Mouse (Mus musculus) MEL (cell line): ENCODE measurements around the gene Lrrc39. TPM values are rescaled to one million over a fixed set of nuclear protein-coding genes. Genes with fewer than 3 reads are reported as not detected.

ENCODE experiments used
- DNase-seq: peaks from one replicate; pipeline ENCODE4 v3.0.0; 2011; ENCODE audit warnings: low read depth, low spot score
- H3K27ac ChIP-seq: 2 replicates; pipeline ENCODE4 v1.5.1; 2012; ENCODE audit warnings: low read depth, mild to moderate bottlenecking, control low read depth, low read length, moderate library complexity; ENCODE audit not compliant: control insufficient read depth
- H3K27me3 ChIP-seq, 2 experiments: fragments of 150-350 bp in 1 of 2; sonication (generic) in 1 of 2; 2 replicates each; pipeline ENCODE4 v1.6.1; 2012; ENCODE audit warnings: low read length in 2 of 2, mild to moderate bottlenecking in 2 of 2, improper control_type of control experiment in 1 of 2, moderate library complexity in 1 of 2; ENCODE audit not compliant: insufficient read depth in 2 of 2, control insufficient read depth in 1 of 2
- H3K36me3 ChIP-seq, 2 experiments: 2 replicates each; pipeline ENCODE4 v1.6.1; 2012 to 2014; ENCODE audit warnings: low read length in 2 of 2, improper control_type of control experiment in 1 of 2, inconsistent platforms in 1 of 2, mild to moderate bottlenecking in 1 of 2; ENCODE audit not compliant: insufficient read depth in 2 of 2, control insufficient read depth in 1 of 2
- H3K4me1 ChIP-seq, 2 experiments: fragments of 150-350 bp in 1 of 2; sonication (generic) in 1 of 2; 2 replicates each; pipeline ENCODE4 v1.6.1; 2012; ENCODE audit warnings: low read length in 2 of 2, improper control_type of control experiment in 1 of 2, mild to moderate bottlenecking in 1 of 2; ENCODE audit not compliant: insufficient read depth in 2 of 2, control insufficient read depth in 1 of 2
- H3K4me3 ChIP-seq, 2 experiments: fragments of 150-350 bp in 1 of 2; sonication (generic) in 1 of 2; 2 replicates each; pipeline ENCODE4 v1.5.1; 2012; ENCODE audit warnings: low read depth in 2 of 2, low read length in 2 of 2, mild to moderate bottlenecking in 2 of 2, moderate library complexity in 2 of 2, control low read depth in 1 of 2, improper control_type of control experiment in 1 of 2; ENCODE audit not compliant: control insufficient read depth in 1 of 2, insufficient read depth in 1 of 2
- H3K79me2 ChIP-seq: 2 replicates; pipeline ENCODE4 v1.6.1; 2012; ENCODE audit warnings: mild to moderate bottlenecking, low read length, moderate library complexity; ENCODE audit not compliant: control insufficient read depth, poor library complexity, insufficient read depth
- H3K9ac ChIP-seq: 2 replicates; pipeline ENCODE4 v1.6.1; 2012; ENCODE audit warnings: low read depth, mild to moderate bottlenecking, control low read depth, low read length, moderate library complexity; ENCODE audit not compliant: control insufficient read depth, poor library complexity, severe bottlenecking
- H3K9me3 ChIP-seq: fragments of 150-350 bp; sonication (generic); replicated peaks from 2 replicates; pipeline ENCODE4 v1.6.1; 2012; ENCODE audit warnings: mild to moderate bottlenecking, low read length, improper control_type of control experiment, moderate library complexity; ENCODE audit not compliant: insufficient read depth
- CHD1 ChIP-seq: IDR thresholded peaks from 2 replicates; pipeline ENCODE4 v1.6.1; 2012; ENCODE audit warnings: low read depth, mild to moderate bottlenecking, inconsistent platforms, low read length, improper control_type of control experiment
- CHD2 ChIP-seq: IDR thresholded peaks from 2 replicates; pipeline ENCODE4 v1.6.1; 2011; ENCODE audit warnings: low read length, improper control_type of control experiment
- E2F4 ChIP-seq: IDR thresholded peaks from 2 replicates; pipeline ENCODE4 v1.6.1; 2011; ENCODE audit warnings: low read depth, low read length, improper control_type of control experiment, borderline replicate concordance
- ELF1 ChIP-seq: IDR thresholded peaks from 2 replicates; pipeline ENCODE4 v1.6.1; 2014; ENCODE audit warnings: low read depth, mild to moderate bottlenecking, inconsistent platforms, low read length, improper control_type of control experiment, moderate library complexity
- EP300 ChIP-seq, 2 experiments: IDR thresholded peaks; 2 replicates each; pipeline ENCODE4 v1.6.1; 2011; ENCODE audit warnings: improper control_type of control experiment in 2 of 2, low read length in 2 of 2, low read depth in 1 of 2, mild to moderate bottlenecking in 1 of 2
- ETS1 ChIP-seq: IDR thresholded peaks from 2 replicates; pipeline ENCODE4 v1.6.1; 2012; ENCODE audit warnings: low read depth, mild to moderate bottlenecking, inconsistent platforms, low read length, improper control_type of control experiment, moderate library complexity
- GABPA ChIP-seq: IDR thresholded peaks from 2 replicates; pipeline ENCODE4 v1.6.1; 2012; ENCODE audit warnings: low read depth, mild to moderate bottlenecking, inconsistent platforms, low read length, improper control_type of control experiment, moderate library complexity
- GATA1 ChIP-seq: IDR thresholded peaks from 2 replicates; pipeline ENCODE4 v1.6.1; 2011; ENCODE audit warnings: low read depth, low read length, improper control_type of control experiment
- HCFC1 ChIP-seq: IDR thresholded peaks from 2 replicates; pipeline ENCODE4 v1.6.1; 2012; ENCODE audit warnings: low read depth, mild to moderate bottlenecking, inconsistent platforms, low read length, improper control_type of control experiment, moderate library complexity
- KAT2A ChIP-seq: conservative IDR thresholded peaks from 2 replicates; pipeline ENCODE4 v1.6.1; 2012; ENCODE audit warnings: low read depth, low read length, improper control_type of control experiment, inconsistent platforms
- MAFK ChIP-seq: IDR thresholded peaks from 2 replicates; pipeline ENCODE4 v1.6.1; 2011; ENCODE audit warnings: low read depth, mild to moderate bottlenecking, low read length, improper control_type of control experiment, borderline replicate concordance
- MEF2A ChIP-seq: IDR thresholded peaks from 2 replicates; pipeline ENCODE4 v1.6.1; 2014; ENCODE audit warnings: low read depth, mild to moderate bottlenecking, inconsistent platforms, low read length, improper control_type of control experiment; ENCODE audit not compliant: poor library complexity, insufficient replicate concordance, severe bottlenecking; ENCODE audit errors: extremely low read depth
- MYB ChIP-seq: IDR thresholded peaks from 2 replicates; pipeline ENCODE4 v1.6.1; 2011; ENCODE audit warnings: mild to moderate bottlenecking, low read depth, low read length, improper control_type of control experiment
- NELFE ChIP-seq: IDR thresholded peaks from 2 replicates; pipeline ENCODE4 v1.6.1; 2011; ENCODE audit warnings: low read depth, low read length, improper control_type of control experiment
- POLR2AphosphoS2 ChIP-seq: IDR thresholded peaks from 2 replicates; pipeline ENCODE4 v1.6.1; 2011; ENCODE audit warnings: low read length, improper control_type of control experiment
- RAD21 ChIP-seq: IDR thresholded peaks from 2 replicates; pipeline ENCODE4 v1.6.1; 2011; ENCODE audit warnings: mild to moderate bottlenecking, low read depth, low read length, improper control_type of control experiment
- RCOR1 ChIP-seq: IDR thresholded peaks from 2 replicates; pipeline ENCODE4 v1.6.1; 2012; ENCODE audit warnings: low read depth, mild to moderate bottlenecking, inconsistent platforms, low read length, improper control_type of control experiment
- SIN3A ChIP-seq: IDR thresholded peaks from 2 replicates; pipeline ENCODE4 v1.6.1; 2012; ENCODE audit warnings: low read length, improper control_type of control experiment, inconsistent platforms
- TCF12 ChIP-seq: IDR thresholded peaks from 2 replicates; pipeline ENCODE4 v1.6.1; 2014; ENCODE audit warnings: low read depth, mild to moderate bottlenecking, inconsistent platforms, low read length, improper control_type of control experiment, moderate library complexity
- USF2 ChIP-seq, 2 experiments: IDR thresholded peaks; 2 replicates each; pipeline ENCODE4 v1.6.1; 2011 to 2012; ENCODE audit warnings: improper control_type of control experiment in 2 of 2, low read length in 2 of 2, borderline replicate concordance in 1 of 2, inconsistent platforms in 1 of 2, low read depth in 1 of 2, mild to moderate bottlenecking in 1 of 2; ENCODE audit not compliant: insufficient read depth in 1 of 2
- ZC3H11A ChIP-seq: IDR thresholded peaks from 2 replicates; pipeline ENCODE4 v1.6.1; 2012; ENCODE audit warnings: low read depth, mild to moderate bottlenecking, inconsistent platforms, low read length, improper control_type of control experiment
- ZKSCAN1 ChIP-seq: IDR thresholded peaks from 2 replicates; pipeline ENCODE4 v1.6.1; 2012; ENCODE audit warnings: low read depth, mild to moderate bottlenecking, inconsistent platforms, low read length, improper control_type of control experiment, moderate library complexity
- ZMIZ1 ChIP-seq: IDR thresholded peaks from 2 replicates; pipeline ENCODE4 v1.6.1; 2012; ENCODE audit warnings: low read depth, mild to moderate bottlenecking, inconsistent platforms, low read length, improper control_type of control experiment, moderate library complexity
- ZNF384 ChIP-seq: IDR thresholded peaks from 2 replicates; pipeline ENCODE4 v1.6.1; 2012; ENCODE audit warnings: low read depth, mild to moderate bottlenecking, inconsistent platforms, low read length, improper control_type of control experiment
- polyA plus RNA-seq, 2 experiments: library from polyadenylated mRNA; stranded (reverse) in 1 of 2; unstranded in 1 of 2; fragments of >175 nt in 1 of 2; fragments of >200 nt in 1 of 2; gene quantifications; 2 replicates each; pipeline versions ENCODE4 v1.2.1 to v1.2.4; 2012; ENCODE audit warnings: low replicate concordance in 2 of 2, low read depth in 1 of 2; ENCODE audit not compliant: insufficient read length in 2 of 2, insufficient read depth in 1 of 2, missing spikeins in 1 of 2
- total RNA-seq: library from RNA; depleted of rRNA; stranded (reverse); fragments of 300-350 nt; gene quantifications from 2 replicates; pipeline ENCODE4 v1.2.3, GENCODE M21; 2012

The Lrrc39 gene
- total and polyA plus RNA-seq, 3 experiments: 0.40 to 0.65 TPM; not detected in 1

DNA sequence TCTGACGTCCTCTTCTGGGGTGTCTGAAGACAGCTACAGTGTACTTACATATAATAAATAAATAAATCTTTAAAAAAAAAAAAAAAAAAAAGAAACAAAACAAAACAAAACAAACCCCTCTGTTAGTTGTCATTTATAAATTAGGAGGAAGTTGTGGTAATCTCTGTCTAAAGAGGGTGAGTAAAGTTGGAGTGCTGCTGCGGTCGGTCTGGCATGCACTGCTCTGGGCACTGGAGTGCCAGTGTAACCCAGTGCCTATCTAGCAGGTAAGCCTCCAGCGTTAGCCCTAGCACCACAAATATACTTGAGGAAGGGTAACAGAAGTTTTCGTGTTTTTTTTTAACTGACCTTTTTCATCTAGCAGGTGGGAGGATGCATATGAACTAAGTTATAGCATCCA lies 38.2 kb downstream of the Lrrc39 start:
- Histone ChIP-seq H3K27me3 (no peaks in the 10 kb centered on the region), H3K9ac (no peak overlapping the region), H3K36me3 (peaks cover 5 to 12% of the 10 kb centered on the region in 2 experiments; a peak in 3 of 4 replicates), H3K27ac (no peak overlapping the region), H3K4me3 (no peak overlapping the region), H3K9me3 (no peaks in the 10 kb centered on the region), H3K4me1 (peaks cover 2 to 5% of the 10 kb centered on the region in 2 experiments; a peak in 3 of 4 replicates), H3K79me2 (peaks cover 11% of the 10 kb centered on the region)
- no peak for DNase-seq
- TF ChIP-seq MAFK (no peak), KAT2A (no peak), ETS1 (no peak), GATA1 (no peak), ZNF384 (no peak), RCOR1 (no peak), EP300 (IDR thresholded peaks at IDR 0.05; ENCODE audit: low read depth in 1 of 2, low read length in 2 of 2) (no peak), USF2 (IDR thresholded peaks at IDR 0.05; ENCODE audit: borderline replicate concordance in 1 of 2, insufficient read depth in 1 of 2, low read depth in 1 of 2, low read length in 2 of 2) (no peak), MYB (no peak), POLR2AphosphoS2 (no peak), CHD2 (no peak), CHD1 (no peak), E2F4 (no peak), TCF12 (no peak), GABPA (no peak), HCFC1 (no peak), ZKSCAN1 (no peak)

DNA sequence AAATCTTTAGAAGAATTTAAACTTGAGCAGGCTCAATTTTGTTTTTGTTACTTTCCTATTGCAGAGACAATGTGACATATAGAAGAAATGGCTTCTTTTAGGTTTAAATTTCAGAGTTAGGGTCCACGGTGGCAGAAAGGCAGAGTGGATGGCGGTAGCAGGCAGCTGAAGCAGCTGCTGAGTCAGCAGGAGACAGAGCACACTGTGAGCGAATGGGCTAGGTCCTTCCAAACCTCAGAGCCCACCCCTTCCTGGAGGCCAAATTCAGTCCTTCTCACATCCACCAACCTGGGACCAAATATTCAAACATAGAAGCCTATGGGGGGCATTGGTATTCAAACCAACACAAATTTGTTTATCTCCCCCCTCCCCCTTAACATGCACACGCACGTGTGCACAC lies 39.0 kb downstream of the Lrrc39 start:
- H3K4me3 ChIP-seq: no peak overlapping the region
- TF ChIP-seq ZC3H11A (no peak), RAD21 (no peak), NELFE (no peak), GATA1 (no peak), HCFC1 (no peak), MEF2A (no peak), CHD1 (no peak), ETS1 (no peak), ELF1 (no peak), USF2 (IDR thresholded peaks at IDR 0.05; ENCODE audit: borderline replicate concordance in 1 of 2, insufficient read depth in 1 of 2, low read depth in 1 of 2, low read length in 2 of 2) (no peak), KAT2A (no peak), CHD2 (no peak), ZNF384 (no peak), ZMIZ1 (no peak), SIN3A (no peak)
- no peak overlapping the region for H3K9ac ChIP-seq
- H3K79me2 ChIP-seq: peaks cover 6% of the 10 kb centered on the region
- H3K4me1 ChIP-seq: peaks cover 0 to under 1% of the 10 kb centered on the region in 2 experiments; a peak in 1 of 4 replicates
- DNase-seq: no peak
- peaks cover 5 to 6% of the 10 kb centered on the region in 2 experiments; a peak in 3 of 4 replicates for H3K36me3 ChIP-seq
- H3K27me3 ChIP-seq: no peaks in the 10 kb centered on the region
- H3K27ac ChIP-seq: no peak overlapping the region
- no peaks in the 10 kb centered on the region for H3K9me3 ChIP-seq
